Mouse (Mus musculus) kidney, postnatal 0 days (tissue): ENCODE results near the gene Rassf1. TPM values are rescaled to one million over a fixed set of nuclear protein-coding genes. Genes with fewer than 3 reads are reported as not detected.
A peak's percentile ranks its signal among the peaks of the same experiment; 100 is the strongest.

Source experiments
- ATAC-seq: fragments of 200-750 bp; cut with Nextera tagmentation; replicated peaks from 2 replicates; pipeline ENCODE4 v1.8.0; 2017; ENCODE audit warnings: low read depth, moderate number of reproducible peaks, moderate TSS enrichment, moderate library complexity; ENCODE audit not compliant: low FRiP score
- DNase-seq: peaks from one replicate; pipeline ENCODE4 v3.0.0-alpha.2; 2016; ENCODE audit warnings: low spot score
- H3K27ac ChIP-seq: fragments of 300-500 bp; sonication (generic); 2 replicates; pipeline ENCODE4 v1.5.1; 2014; ENCODE audit warnings: mild to moderate bottlenecking
- H3K27me3 ChIP-seq: fragments of 300-500 bp; sonication (generic); 2 replicates; pipeline ENCODE4 v1.6.1; 2014; ENCODE audit warnings: low read length, mixed read lengths; ENCODE audit not compliant: insufficient read depth
- H3K36me3 ChIP-seq: fragments of 300-500 bp; sonication (generic); 2 replicates; pipeline ENCODE4 v1.6.1; 2014; ENCODE audit warnings: low read length, mixed read lengths; ENCODE audit not compliant: insufficient read depth
- H3K4me1 ChIP-seq: fragments of 300-500 bp; sonication (generic); replicated peaks from 2 replicates; pipeline ENCODE4 v1.6.1; 2014; ENCODE audit warnings: antibody characterized with exemption, low read length, mixed read lengths; ENCODE audit not compliant: insufficient read depth
- H3K4me2 ChIP-seq: fragments of 300-500 bp; sonication (generic); 2 replicates; pipeline ENCODE4 v1.6.1; 2014; ENCODE audit warnings: mild to moderate bottlenecking, low read length, moderate library complexity, mixed read lengths
- H3K4me3 ChIP-seq: fragments of 300-500 bp; sonication (generic); replicated peaks from 2 replicates; pipeline ENCODE4 v1.5.1; 2014; ENCODE audit warnings: low read depth, low read length
- H3K9ac ChIP-seq: fragments of 300-500 bp; sonication (generic); 2 replicates; pipeline ENCODE4 v1.6.1; 2014; ENCODE audit warnings: low read depth, low read length
- H3K9me3 ChIP-seq: fragments of 300-500 bp; sonication (generic); replicated peaks from 2 replicates; pipeline ENCODE4 v1.6.1; 2016; ENCODE audit warnings: low read length, inconsistent platforms, mixed read lengths
- CTCF ChIP-seq: IDR thresholded peaks from 2 replicates; pipeline ENCODE4 v1.5.1; 2016; ENCODE audit warnings: antibody characterized with exemption, low read depth, mild to moderate bottlenecking, moderate library complexity
- WGBS: fragments of 180-500 bp; shearing (Covaris S2); extraction: QIAGEN DNeasy Blood & Tissue Kit; methylation state at CpG from one replicate; pipeline ENCODE4 v1.1.7; 2014; 5-methylcytosine and 5-hydroxymethylcytosine counted together
- polyA plus RNA-seq: library from polyadenylated mRNA; unstranded; fragments of >200 nt; fragmentation: Nextera tagmentation; extraction: Ambion mirVana; gene quantifications from 2 replicates; pipeline ENCODE4 v1.2.1, GENCODE M21; 2015

Rassf1 gene
- polyA plus RNA-seq, 1 experiment from 2014 or later = 49.8 TPM

DNA sequence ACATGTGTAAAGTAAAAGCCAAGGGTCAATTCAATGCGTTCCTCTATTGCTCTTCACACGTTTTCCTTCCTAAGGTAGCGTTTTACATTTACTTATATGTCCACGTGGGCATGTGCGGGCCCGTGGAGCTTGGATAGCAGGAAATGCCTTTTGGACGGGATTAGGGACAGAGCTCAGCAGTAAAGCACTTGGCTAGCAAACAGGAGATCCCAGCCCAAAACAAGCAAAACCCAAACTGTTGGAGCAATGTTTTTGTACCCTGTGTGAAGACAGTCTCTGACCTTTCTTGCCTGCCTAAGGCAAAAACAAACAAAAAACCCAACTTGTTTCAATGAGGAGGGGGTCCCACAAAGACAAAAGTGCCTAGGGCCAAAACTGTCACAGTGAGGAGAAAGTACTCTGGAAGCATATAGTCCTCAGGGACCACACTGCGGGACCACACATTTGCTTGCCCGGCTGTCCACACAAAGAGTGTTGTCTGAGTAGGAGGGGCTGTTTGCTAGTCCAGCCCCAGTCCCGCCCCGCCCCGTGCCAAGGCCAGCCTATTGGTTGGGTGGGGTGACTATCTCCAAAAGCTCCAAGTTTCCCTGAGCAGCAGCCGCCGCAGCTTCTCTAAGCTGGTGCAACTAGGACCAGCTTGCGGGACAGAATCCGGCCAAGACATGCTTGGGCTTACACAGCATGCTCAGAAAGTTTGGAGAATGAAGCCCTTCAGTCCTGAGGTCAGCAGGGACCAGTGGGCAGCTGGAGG, 25.2 kb downstream of the Rassf1 start, which contains the start of gene Hyal1:
Gene Hyal1, plus strand, starts transcription at position 571 of the 751 bp plus-strand sequence.
- DNase-seq (peak; percentile 94), ATAC-seq (peak; percentile 67)
- peak within 1 kb of the TSS; percentile 54 for H3K4me2 ChIP-seq
- H3K27me3 ChIP-seq = no peaks in the 10 kb centered on the region
- peak within 1 kb of the TSS; percentile 27 for H3K4me3 ChIP-seq
- H3K27ac ChIP-seq = peak within 1 kb of the TSS; percentile 70
- no peak for TF ChIP-seq CTCF
- H3K9ac ChIP-seq = peak within 1 kb of the TSS; percentile 40
- peaks cover 24% of the 10 kb centered on the region for H3K36me3 ChIP-seq
- H3K4me1 ChIP-seq = peaks cover 17% of the 10 kb centered on the region
- 14% methylated on average over 16 of the region's 16 CpGs for WGBS
- no peaks in the 10 kb centered on the region for H3K9me3 ChIP-seq

DNA sequence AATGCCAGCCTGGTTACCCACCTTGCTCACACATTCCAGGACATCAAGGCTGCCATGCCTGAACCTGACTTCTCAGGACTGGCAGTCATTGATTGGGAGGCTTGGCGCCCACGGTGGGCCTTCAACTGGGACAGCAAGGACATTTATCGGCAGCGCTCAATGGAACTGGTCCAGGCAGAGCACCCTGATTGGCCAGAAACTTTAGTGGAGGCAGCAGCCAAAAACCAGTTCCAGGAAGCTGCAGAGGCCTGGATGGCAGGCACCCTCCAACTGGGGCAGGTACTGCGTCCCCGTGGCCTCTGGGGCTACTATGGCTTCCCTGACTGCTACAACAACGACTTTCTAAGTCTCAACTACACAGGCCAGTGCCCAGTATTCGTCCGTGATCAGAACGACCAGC, 26.5 kb downstream of the Rassf1 start:
- peaks cover 20% of the 10 kb centered on the region for H3K4me1 ChIP-seq
- H3K36me3 ChIP-seq = peaks cover 10% of the 10 kb centered on the region
- no peak for TF ChIP-seq CTCF
- ATAC-seq = no peak
- no peak overlapping the region for H3K9ac ChIP-seq
- whole genome bisulfite sequencing = 92% methylated on average over 10 of the region's 10 CpGs
- DNase-seq = no peak
- no peaks in the 10 kb centered on the region for H3K9me3 ChIP-seq
- H3K4me2 ChIP-seq = no peak overlapping the region
- no peaks in the 10 kb centered on the region for H3K27me3 ChIP-seq
- no peak overlapping the region for H3K4me3 ChIP-seq
- no peak overlapping the region for H3K27ac ChIP-seq

DNA sequence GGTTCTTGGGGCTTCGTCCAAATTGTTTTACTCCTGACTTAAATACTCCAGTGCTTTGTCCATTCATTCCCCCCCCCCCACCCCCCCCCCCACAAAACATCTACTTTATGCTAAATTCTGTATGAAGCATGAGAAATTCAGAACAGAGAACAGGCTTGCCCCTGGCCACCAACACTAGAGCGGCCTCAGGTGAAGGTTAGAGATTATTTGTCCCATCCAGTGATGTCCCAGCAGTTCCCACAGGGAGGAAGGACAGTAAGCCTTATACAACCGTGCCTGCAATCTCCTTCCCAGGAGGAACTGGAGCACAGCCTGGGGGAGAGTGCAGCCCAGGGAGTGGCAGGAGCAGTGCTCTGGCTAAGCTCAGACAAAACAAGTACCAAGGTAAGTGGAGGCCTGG, 27.2 kb downstream of the Rassf1 start, which contains the start of gene Naa80:
Gene Naa80, plus strand, starts transcription at position 301 of the 400 bp plus-strand sequence.
- no peaks in the 10 kb centered on the region for H3K9me3 ChIP-seq
- no peak for DNase-seq
- WGBS = 81% methylated on average over 3 of the region's 3 CpGs
- no peaks in the 10 kb centered on the region for H3K27me3 ChIP-seq
- TF ChIP-seq CTCF = no peak
- peak within 1 kb of the TSS; percentile 96 for H3K27ac ChIP-seq
- H3K9ac ChIP-seq = 0 out of 2 replicates have a peak within 1 kb of the TSS, but pooled peaks have one; percentile 8
- peaks cover 20% of the 10 kb centered on the region for H3K4me1 ChIP-seq
- H3K4me2 ChIP-seq = no peak within 1 kb of the TSS
- no peak for ATAC-seq
- no peak within 1 kb of the TSS for H3K4me3 ChIP-seq
- peaks cover 12% of the 10 kb centered on the region; the same call in 1 of the 2 replicates for H3K36me3 ChIP-seq

DNA sequence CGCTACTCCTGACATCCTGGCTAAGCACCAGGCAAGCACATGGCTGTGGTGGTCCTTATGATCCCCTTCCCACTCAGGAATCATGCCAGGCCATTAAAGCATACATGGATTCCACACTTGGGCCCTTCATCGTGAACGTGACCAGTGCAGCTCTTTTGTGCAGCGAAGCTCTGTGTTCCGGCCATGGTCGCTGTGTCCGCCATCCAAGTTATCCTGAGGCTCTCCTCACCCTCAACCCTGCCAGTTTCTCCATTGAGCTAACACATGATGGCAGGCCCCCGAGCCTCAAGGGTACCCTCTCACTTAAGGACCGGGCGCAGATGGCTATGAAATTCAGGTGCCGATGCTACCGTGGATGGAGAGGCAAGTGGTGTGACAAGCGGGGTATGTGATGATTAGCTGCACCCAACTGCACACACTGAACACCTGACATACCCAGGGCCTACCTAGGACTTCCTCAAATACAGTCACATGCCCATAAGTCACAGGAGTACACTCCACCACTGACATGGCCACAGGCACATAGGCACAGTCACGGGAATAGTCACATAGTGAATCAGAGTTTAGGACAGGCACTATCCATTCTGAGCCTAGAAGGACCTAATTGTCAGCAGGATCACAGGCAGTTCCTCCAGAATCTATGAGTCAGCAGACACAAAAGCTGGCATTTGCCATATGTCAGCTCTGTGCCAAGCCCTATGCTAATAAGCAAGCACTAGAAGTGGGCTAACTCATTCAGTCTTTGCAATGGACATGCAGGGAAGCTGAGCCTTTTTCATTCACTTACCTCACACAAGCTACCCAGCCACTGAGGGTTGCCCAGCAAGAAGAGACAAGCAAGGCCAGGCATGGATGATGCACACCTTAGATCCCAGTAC, 27.9 kb downstream of the Rassf1 start:
- Histone ChIP-seq H3K9ac (0 out of 2 replicates have a peak overlapping the region, but pooled peaks have one; percentile 8), H3K4me1 (peaks cover 20% of the 10 kb centered on the region), H3K27ac (peak overlapping the region; percentile 96), H3K9me3 (no peaks in the 10 kb centered on the region), H3K4me2 (no peak overlapping the region), H3K36me3 (peaks cover 12% of the 10 kb centered on the region; the same call in 1 of the 2 replicates), H3K4me3 (no peak overlapping the region), H3K27me3 (no peaks in the 10 kb centered on the region)
- DNase-seq (no peak), ATAC-seq (no peak)
- TF ChIP-seq CTCF = no peak
- 94% methylated on average over 14 of the region's 14 CpGs for WGBS

DNA sequence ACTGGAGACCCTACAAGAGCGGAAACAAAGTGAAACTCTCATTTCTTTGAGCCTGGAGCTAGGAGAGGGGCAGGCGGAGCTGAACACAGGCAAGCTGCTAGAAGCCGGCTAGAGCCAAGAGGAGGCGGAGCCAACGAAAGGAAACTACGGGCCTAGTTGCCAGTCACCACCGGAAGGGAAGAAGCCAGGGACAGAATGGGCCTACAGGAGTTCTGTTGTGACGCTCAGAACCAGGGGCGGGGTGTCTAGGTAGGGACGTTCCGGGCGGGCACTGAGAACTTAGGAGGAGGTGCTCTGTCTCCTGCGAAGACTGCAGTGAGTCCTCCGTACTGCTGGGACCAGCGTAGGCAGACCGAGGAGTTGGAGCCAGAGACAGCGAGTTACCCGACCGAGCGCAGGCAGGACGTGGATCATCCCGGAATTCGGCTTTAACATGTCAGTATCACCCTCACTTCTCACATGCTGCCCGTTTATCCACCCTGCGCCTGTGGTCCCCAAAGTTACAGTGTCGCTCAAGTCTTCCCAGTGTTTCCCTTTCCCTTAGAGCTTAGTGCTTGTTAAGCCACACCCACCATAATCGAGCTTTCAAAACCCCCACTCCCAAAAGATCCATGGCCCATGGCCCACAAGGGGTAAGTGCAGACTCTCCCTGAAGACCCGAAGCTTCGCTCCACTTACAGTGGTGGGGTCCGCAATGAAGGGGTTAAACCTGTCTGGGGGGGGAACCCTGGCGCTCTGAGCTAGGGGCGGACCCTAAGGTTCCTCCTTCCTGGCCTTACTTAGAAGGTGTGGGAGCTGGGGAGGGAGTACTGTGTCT, 29.4 kb downstream of the Rassf1 start, which contains the start of gene Hyal3:
Gene Hyal3, plus strand, starts transcription at position 318 of the 817 bp plus-strand sequence.
- Histone ChIP-seq H3K9me3 (no peaks in the 10 kb centered on the region), H3K4me3 (peak within 1 kb of the TSS; percentile 63), H3K4me1 (peaks cover 20% of the 10 kb centered on the region), H3K27me3 (no peaks in the 10 kb centered on the region), H3K4me2 (peak within 1 kb of the TSS; percentile 90), H3K9ac (peak within 1 kb of the TSS; percentile 86), H3K36me3 (peaks cover 8% of the 10 kb centered on the region; the same call in 1 of the 2 replicates), H3K27ac (peak within 1 kb of the TSS; percentile 96)
- no peak for TF ChIP-seq CTCF
- under 1% methylated on average over 32 of the region's 32 CpGs for WGBS
- ATAC-seq (peak; percentile 61), DNase-seq (peak; percentile 97)
